8 mouse cellular contexts compared by ENCODE assay signal in genomic region chr17:23774090-23774489, GRCm38 (mm10). TPM values are rescaled to one million over a fixed set of nuclear protein-coding genes. Genes with fewer than 3 reads are reported as not detected.
DNase-seq lines count a peak whose midpoint lies in the region; ATAC-seq lines count a peak whose summit lies in the region.

No protein-coding gene starts in this region.

- intact Hi-C loops in left cerebral cortex, postnatal 4 days (cut with DNase I) = loop anchor here (10.0 kb wide), 1 partner anchor 191 kb away; no protein-coding TSS in a partner anchor

- peaks cover 1% of the 10 kb centered on the region; the same call in 1 of the 2 replicates for H3K36me3 ChIP-seq in forebrain, embryonic 12.5 days (replicated peaks)
- H3K36me3 ChIP-seq in forebrain, embryonic 16.5 days (ENCODE audit: control insufficient read depth, insufficient read depth) = no peaks in the 10 kb centered on the region

- WGBS in forebrain, embryonic 12.5 days = 4% methylated on average over 12 of the region's 12 CpGs
- WGBS in forebrain, embryonic 16.5 days = 6% methylated on average over 12 of the region's 12 CpGs

- H3K27me3 ChIP-seq in forebrain, embryonic 12.5 days = no peaks in the 10 kb centered on the region
- no peaks in the 10 kb centered on the region for H3K27me3 ChIP-seq in forebrain, embryonic 16.5 days (replicated peaks; ENCODE audit: control insufficient read depth, insufficient read depth, low read length)

- H3K9ac ChIP-seq in forebrain, embryonic 12.5 days = no peak overlapping the region
- H3K9ac ChIP-seq in forebrain, embryonic 16.5 days (replicated peaks; ENCODE audit: low read depth, low read length) = no peak overlapping the region

- peaks cover 19% of the 10 kb centered on the region for H3K4me1 ChIP-seq in forebrain, embryonic 12.5 days
- peaks cover 16% of the 10 kb centered on the region for H3K4me1 ChIP-seq in forebrain, embryonic 16.5 days (replicated peaks; ENCODE audit: control insufficient read depth, insufficient read depth, low read length)

- no peaks in the 10 kb centered on the region for H3K9me3 ChIP-seq in forebrain, embryonic 12.5 days
- no peaks in the 10 kb centered on the region for H3K9me3 ChIP-seq in forebrain, embryonic 16.5 days (ENCODE audit: control insufficient read depth, low read length)

- H3K4me2 ChIP-seq in forebrain, embryonic 12.5 days = no peak overlapping the region
- H3K4me2 ChIP-seq in forebrain, embryonic 16.5 days (ENCODE audit: low read length) = no peak overlapping the region

- H3K4me3 ChIP-seq in forebrain, embryonic 12.5 days (replicated peaks) = no peak overlapping the region
- H3K4me3 ChIP-seq in forebrain, embryonic 16.5 days (replicated peaks; ENCODE audit: low read length) = no peak overlapping the region

- H3K27ac ChIP-seq in forebrain, embryonic 12.5 days = no peak overlapping the region
- H3K27ac ChIP-seq in forebrain, embryonic 16.5 days (ENCODE audit: low read length) = no peak overlapping the region

- ATAC-seq in forebrain, embryonic 12.5 days (ENCODE audit: low FRiP score) = peak; percentile 25; the same call in 1 of the 2 replicates
- ATAC-seq in forebrain, embryonic 16.5 days = no peak
- peak; percentile 77 for ATAC-seq in monocyte, adult 5-6 weeks (replicated peaks; ENCODE audit: insufficient number of reproducible peaks, low FRiP score, low TSS enrichment, poor library complexity, severe bottlenecking)

- DNase-seq in cerebellum, postnatal 14 days = peak; percentile 83 to 89
- peak; percentile 83 for DNase-seq in gastrocnemius, postnatal 10 days
- DNase-seq in kidney, adult 18-20 months = peak; percentile 89
- peak; percentile 83 for DNase-seq in left cerebral cortex, postnatal 4 days
- DNase-seq in spleen, postnatal 4 days (ENCODE audit: low spot score in 2 of 2) = peak; percentile 82 to 91

RNA-seq across cellular contexts. Expression of gene Flywch1, which starts 2.7 kb away (rescaled TPM):
- 173 and 179 TPM in 2 replicates for polyA plus RNA-seq in forebrain, embryonic 12.5 days (2016; fragmentation: Nextera tagmentation; extraction: Ambion mirVana)
- 151 and 156 TPM in 2 replicates for polyA plus RNA-seq in forebrain, embryonic 16.5 days (2015; fragmentation: Nextera tagmentation; extraction: Ambion mirVana)
- total RNA-seq in gastrocnemius, postnatal 10 days (2021) = 10 to 100 TPM; 39.0 to 39.5 TPM
- 10 to 100 TPM; 87.6 to 92.3 TPM for total RNA-seq in left cerebral cortex, postnatal 4 days (2021)
- 7.0 to 19.0 TPM (median 8.6 TPM) in 3 replicates for total RNA-seq in monocyte, adult 5-6 weeks (2017)

RNA-seq across cellular contexts. Expression of gene Flywch2, which starts 11.8 kb away (rescaled TPM):
- polyA plus RNA-seq in forebrain, embryonic 12.5 days (2016; fragmentation: Nextera tagmentation; extraction: Ambion mirVana) = 32.7 and 33.5 TPM in 2 replicates
- 22.9 and 33.2 TPM in 2 replicates for polyA plus RNA-seq in forebrain, embryonic 16.5 days (2015; fragmentation: Nextera tagmentation; extraction: Ambion mirVana)
- total RNA-seq in gastrocnemius, postnatal 10 days (2021) = 1 to 10 TPM; 3.4 to 3.8 TPM
- 10 to 100 TPM; 19.4 to 20.2 TPM for total RNA-seq in left cerebral cortex, postnatal 4 days (2021)
- 2.5 TPM in 1 of 3 replicates, not detected in the others for total RNA-seq in monocyte, adult 5-6 weeks (2017)

RNA-seq across cellular contexts. Expression of gene Srrm2, which starts 16.2 kb away (rescaled TPM):
- 660 and 697 TPM in 2 replicates for polyA plus RNA-seq in forebrain, embryonic 12.5 days (2016; fragmentation: Nextera tagmentation; extraction: Ambion mirVana)
- 435 and 505 TPM in 2 replicates for polyA plus RNA-seq in forebrain, embryonic 16.5 days (2015; fragmentation: Nextera tagmentation; extraction: Ambion mirVana)
- total RNA-seq in gastrocnemius, postnatal 10 days (2021) = 100 to 1,000 TPM; 177 to 255 TPM
- 100 to 1,000 TPM; 518 to 552 TPM for total RNA-seq in left cerebral cortex, postnatal 4 days (2021)
- 91.7 to 297 TPM (median 188 TPM) in 3 replicates for total RNA-seq in monocyte, adult 5-6 weeks (2017)

RNA-seq across cellular contexts. Expression of gene Kremen2, which starts 28.5 kb away (rescaled TPM):
- polyA plus RNA-seq in forebrain, embryonic 12.5 days (2016; fragmentation: Nextera tagmentation; extraction: Ambion mirVana) = 1.4 and 1.6 TPM in 2 replicates
- 0.41 and 1.0 TPM in 2 replicates for polyA plus RNA-seq in forebrain, embryonic 16.5 days (2015; fragmentation: Nextera tagmentation; extraction: Ambion mirVana)
- total RNA-seq in gastrocnemius, postnatal 10 days (2021) = not detected
- under 1 TPM; 0.46 to 0.87 TPM for total RNA-seq in left cerebral cortex, postnatal 4 days (2021)
- total RNA-seq in monocyte, adult 5-6 weeks (2017) = 0.39 TPM in 1 of 3 replicates, not detected in the others

RNA-seq across cellular contexts. Expression of gene Paqr4, which starts 33.4 kb away (rescaled TPM):
- 26.4 and 30.8 TPM in 2 replicates for polyA plus RNA-seq in forebrain, embryonic 12.5 days (2016; fragmentation: Nextera tagmentation; extraction: Ambion mirVana)
- 40.8 and 45.6 TPM in 2 replicates for polyA plus RNA-seq in forebrain, embryonic 16.5 days (2015; fragmentation: Nextera tagmentation; extraction: Ambion mirVana)
- total RNA-seq in gastrocnemius, postnatal 10 days (2021) = 1 to 10 TPM; 7.6 to 9.4 TPM
- 10 to 100 TPM; 46.4 to 50.7 TPM for total RNA-seq in left cerebral cortex, postnatal 4 days (2021)
- total RNA-seq in monocyte, adult 5-6 weeks (2017) = 0.38 to 5.1 TPM (median 2.9 TPM) in 3 replicates
